Mouse (Mus musculus) ZHBTc4 (cell line): ENCODE results near the gene AI467606.

Experiments used
- DNase-seq: peaks from one replicate; pipeline ENCODE4 v3.0.0-alpha.2; 2011; ENCODE audit warnings: low read depth, low spot score

The AI467606 gene

DNA sequence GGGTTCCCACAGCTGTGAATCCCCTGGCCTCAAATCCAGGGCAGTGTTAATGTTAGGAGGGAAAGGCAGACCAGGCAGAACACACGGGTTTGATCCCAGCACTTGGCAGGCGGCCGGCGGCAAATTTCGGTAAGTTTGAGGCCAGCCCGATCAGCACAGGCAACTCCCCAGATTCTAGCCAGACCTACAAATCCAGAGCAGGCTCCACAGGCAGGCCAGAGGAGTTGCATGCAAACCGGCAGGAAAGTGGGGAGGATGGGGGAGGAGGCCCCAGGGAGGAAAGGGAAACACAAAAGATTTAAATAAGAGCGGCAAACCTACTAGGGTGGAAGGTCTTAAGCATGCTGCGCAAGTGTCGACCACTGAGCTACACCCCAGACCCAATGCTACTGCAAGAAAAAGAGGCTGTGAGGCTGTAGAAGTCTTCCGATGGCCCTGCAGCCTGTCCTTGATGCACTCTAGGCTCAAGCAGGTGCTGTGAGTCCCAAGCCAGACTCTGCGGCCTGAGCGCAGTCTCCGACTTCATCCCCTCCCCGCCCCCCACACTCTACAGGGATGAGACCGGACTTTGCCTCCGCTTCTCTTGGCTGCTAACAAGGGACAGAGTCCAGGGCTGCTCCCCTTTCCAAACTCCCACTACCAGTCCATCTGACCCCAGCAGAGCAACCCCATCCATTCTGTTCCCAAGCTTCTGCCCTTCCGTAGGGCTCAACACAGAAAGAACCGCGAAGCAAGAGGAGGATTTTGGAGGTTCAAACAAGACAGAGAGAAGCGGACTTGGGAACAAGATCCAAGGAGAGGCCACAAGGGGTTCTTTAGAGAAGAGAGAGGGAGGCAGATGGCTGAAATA lies 30.1 kb downstream of the AI467606 start:
- peak; percentile 67 for DNase-seq

DNA sequence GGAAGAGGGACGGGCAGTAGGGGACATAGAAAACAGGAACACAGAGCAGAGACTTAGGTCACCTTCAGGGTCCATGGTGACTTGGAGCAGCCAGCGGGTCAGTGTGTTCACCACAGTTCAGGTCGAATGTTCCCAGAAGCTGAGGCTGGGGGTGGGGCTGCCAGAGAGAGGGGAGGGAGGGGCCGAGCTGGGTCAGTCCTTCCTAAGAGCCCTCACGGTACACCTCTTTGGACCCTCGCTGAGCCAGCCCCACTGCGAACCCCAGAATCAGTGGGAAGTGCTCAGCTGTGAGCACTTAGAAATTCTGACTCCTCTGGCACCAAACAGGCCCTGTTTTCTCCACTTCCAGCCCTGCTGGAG lies 30.7 kb downstream of the AI467606 start, which contains the start of gene Qprt:
Gene Qprt, minus strand, starts transcription at position 316 of the 360 bp plus-strand sequence.
- DNase-seq = peak; percentile 48

DNA sequence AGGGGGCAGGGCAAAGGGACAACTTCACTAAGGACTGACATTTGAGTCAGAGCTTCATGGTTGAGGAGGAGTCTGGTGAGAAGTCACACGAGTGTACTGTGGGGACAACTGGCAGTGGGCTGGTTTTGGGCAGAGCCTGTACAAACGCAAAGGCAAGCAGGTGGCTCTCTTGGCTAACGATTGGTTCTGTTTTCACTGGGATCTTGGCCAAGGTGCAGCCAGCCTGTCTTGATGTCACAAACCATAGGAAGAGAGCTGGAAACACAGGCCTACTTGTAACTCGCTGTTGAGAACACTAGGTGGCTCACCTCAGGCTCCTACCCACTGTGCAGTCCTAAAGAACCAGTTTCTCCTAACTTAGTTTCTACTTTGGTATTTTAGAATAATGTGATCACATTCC lies 38.5 kb downstream of the AI467606 start:
- DNase-seq = peak; percentile 75

DNA sequence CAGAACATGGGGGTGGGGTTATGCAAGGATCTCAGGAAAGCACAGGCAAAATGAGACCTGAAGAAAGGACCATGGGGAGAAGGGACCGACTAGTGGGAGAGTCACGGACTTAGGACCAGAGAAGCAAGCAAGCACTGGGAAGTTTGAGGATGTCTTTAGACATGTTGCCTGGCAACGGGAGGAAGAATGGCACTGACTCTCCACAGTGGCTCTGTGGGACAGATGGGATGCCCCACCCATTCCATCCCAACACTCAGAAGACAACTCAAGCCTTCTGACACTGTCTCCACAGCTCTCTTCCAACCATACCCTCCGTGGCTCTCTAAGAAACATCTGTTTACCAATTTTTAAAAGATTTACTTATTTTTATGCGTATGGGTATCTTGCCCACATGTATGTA lies 42.0 kb downstream of the AI467606 start:
- DNase-seq = no peak

DNA sequence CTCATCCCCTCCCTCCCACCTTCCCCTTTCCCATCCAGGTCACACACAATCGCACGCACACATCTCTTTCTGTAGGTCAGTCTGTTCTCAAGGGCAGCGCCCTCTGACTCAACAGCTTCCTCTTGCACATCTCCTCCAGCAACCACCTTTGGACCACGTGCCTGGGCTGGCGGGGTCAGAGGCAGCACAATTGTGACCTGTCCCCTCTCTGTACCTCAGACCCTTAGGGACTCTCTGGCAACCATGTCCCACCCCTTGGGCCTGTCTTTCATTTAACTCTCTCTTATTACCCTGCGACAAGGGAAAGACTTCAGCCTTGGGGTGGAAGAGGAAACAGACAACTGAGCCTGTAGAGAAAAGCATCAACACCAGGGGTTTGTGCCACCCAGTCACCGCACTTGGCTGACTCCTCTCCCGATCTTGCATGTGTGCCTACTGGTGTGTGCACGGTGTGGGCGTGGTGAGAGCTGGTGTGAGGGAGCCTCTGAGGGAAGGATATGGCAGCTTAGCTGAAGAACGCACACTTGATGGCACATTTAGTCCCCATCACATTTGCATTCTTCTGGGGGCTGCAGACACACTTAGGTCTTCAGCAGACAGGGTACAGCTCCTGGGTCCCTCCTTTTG lies 43.8 kb downstream of the AI467606 start:
- DNase-seq = no peak

DNA sequence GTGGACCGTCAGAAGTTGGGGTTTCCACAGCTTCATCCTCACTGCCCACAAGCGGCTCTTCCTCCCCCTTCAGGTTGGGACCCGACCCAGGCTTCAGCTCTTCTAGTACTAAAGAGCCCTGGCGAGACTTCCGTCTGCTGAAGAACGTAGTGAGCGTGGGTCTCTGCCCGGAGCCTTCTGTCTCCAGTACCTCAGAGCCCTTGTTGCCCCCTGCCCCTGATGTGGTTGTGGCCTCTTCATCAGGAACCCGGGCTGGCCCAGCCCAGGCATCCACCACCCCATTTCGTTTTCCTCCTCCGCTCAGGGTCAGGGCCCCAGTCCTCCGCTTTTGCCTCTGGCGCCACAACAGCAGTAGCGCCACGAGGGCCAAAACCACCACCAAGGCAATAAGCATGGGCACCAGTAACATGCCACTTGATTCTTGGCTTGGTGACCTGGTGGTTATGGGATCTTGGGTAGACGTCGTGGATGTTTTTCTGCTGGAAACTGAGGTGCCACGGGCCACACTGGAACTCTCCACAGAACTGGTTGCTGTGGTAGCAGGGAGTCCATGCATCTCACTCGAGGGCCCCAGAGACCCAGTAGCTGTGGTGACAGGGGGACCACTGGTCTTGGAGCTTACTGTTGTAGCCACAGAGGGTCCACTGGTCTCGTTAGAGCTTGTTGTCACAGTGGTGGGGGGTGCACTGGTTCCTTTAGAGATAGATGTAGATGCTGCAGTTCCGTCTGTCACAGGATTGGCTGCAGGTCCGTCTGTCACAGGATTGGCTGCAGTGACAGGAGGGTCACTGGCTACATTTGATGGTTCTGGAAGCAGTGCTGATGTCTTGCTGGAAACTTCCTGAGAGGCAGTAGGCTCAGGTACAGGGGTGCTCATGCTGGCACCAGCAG lies 45.3 kb downstream of the AI467606 start:
- no peak for DNase-seq

DNA sequence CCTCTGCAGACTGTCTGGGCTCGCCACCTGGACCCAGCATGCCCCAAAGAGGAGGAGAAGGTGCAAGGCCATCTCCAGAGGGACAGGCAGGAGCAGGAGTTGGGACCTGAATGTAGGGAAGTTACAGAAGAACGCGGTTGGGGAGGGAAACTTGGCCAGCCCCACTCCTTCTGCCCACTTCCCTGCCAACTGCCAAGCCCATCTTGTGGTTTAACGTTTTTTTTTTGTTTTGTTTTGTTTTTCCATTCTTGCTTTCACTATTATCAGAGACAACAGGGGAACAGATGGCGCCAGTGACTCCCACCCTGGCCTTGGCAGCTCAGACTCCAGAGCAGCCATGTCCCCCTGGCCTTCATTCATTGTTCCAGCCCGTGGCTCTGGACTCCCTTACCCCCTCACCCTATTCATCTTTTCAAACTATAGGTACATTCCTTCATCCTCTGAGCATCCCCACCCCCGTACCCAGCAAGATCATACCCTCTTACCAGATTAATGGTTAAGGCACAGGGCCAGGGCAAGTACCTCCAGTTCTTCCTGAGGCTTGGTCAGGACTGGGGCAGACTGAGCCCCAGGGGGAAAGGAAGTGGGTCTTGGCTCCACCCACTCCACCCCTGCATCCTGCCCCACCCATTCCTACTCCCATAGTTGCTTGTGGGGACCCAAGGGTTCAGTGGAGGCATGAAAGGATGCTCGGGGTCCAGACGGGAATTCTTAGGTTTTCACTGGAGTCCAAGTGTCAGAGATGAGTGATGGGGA lies 46.3 kb downstream of the AI467606 start, which contains the start of gene Spn:
Gene Spn, minus strand, starts transcription at position 562 of the 756 bp plus-strand sequence.
- DNase-seq = no peak

DNA sequence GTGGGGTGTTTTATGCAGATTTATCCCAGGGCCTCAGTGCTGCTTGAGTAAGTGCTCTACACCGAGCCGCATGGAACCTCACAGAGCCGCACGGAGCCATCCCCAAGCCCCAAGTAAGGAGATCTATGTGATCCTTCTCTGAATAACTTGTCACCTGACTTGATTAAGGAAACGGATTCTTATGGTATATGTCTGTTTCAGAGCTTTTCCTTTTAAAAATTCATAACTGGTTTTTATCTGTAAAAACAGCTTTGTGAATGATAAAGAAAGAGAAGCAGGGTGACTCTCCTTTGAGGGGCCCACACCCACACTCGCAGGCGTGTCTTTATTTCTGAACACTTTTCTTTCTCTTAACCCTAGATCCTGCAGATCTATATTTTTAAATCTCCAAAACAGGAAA lies 47.9 kb downstream of the AI467606 start:
- DNase-seq = no peak

DNA sequence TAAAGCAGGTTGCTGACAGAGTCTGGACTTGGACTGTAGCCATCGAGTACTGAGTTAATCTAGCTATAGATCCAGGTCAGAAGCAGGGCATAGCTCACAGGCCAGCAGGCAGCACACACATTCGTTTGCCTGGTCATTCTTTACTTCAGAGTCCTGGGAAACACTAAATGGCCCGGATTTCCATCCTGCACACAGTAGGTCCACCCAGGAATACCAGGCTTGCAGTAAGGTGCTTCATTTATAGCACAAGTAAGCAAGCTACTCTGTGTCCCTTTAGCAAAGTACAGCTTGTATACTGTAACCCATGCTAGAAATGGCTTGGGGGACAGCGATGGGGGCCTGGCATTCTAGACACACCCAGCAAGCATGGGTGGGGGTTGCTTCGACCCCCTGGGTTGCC lies 48.4 kb downstream of the AI467606 start:
- no peak for DNase-seq

DNA sequence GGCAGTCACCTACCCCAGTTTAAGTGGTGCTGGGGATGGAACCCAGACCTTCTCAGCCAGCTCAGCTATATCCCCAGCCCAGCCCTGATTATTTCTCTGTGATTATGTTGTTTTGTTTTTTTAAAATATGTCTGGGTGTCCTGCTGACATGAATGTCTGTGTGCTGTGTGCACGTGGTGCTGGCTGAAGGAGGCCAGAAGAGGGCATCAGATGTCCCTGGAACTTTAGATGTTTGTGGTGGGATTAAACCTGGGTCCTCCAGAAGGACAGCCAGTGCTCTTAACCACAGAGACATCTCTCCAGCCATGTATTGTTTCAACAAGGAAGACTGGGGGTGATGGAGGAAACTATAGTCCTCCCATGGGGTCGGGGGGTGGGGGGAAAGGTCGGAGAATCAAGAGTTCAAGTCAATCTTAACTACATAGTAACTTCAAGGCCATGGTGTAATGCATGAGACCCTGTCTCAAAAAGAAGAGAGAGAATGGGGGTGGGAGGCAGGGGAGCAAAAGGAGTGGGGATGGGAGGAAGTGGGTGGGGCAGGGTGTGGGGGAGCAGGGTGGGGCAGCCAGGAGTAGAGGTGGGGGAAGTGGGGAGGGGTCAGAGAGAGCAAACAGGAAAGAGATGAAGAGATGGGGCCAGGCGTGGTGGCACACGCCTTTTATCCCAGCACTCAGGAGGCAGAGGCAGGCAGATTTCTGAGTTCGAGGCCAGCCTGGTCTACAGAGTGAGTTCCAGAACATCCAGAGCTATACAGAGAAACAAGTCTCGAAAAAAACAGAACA lies 49.7 kb downstream of the AI467606 start:
- no peak for DNase-seq

DNA sequence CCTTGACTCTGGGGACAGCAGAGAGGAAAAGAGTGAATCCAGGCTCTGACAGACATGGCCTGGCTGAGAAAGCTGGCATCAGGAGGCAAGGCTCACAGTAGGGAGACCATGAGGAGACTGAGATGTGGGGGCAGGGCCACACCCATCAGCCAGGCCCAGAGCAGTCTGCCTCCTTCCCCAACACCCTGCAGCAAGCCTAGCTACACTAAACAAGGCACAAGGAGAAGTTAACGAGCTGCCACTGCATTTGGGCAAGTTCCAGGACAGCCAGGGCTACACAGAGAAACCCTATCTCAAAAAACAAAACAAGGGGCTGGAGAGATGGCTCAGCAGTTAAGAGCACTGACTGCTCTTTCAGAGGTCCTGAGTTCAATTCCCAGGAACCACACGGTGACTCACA lies 51.1 kb downstream of the AI467606 start:
- no peak for DNase-seq

DNA sequence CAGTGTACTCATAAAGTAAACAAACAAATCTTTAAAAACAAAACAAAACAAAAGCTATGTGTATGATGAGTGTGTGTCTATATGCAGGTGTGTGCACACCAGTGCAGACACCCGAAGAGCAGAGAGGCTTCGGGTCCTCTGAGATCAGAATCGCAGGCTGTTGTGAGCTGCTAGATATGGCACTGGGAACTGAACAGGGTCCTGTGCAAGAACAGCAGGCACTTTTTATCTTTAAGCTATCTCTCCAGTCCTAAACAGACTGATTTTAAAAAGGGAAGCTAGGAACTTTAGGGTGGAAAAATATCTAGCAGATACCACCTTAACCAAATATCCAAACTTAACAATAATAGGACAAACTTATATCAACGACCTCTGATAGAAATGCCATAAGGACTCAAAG lies 51.5 kb downstream of the AI467606 start:
- no peak for DNase-seq
